Mouse (Mus musculus) heart, embryonic 10.5 days (tissue): ENCODE measurements around the gene Cav3. TPM values are rescaled to one million over a fixed set of nuclear protein-coding genes. Genes with fewer than 3 reads are reported as not detected.
A peak's percentile ranks its signal among the peaks of the same experiment; 100 is the strongest.

Experiments used
- DNase-seq: peaks from one replicate; pipeline ENCODE4 v3.0.0-alpha.2; 2017; ENCODE audit warnings: low spot score
- H3K27ac ChIP-seq: fragments of 300-500 bp; sonication (generic); 2 replicates; pipeline ENCODE4 v1.5.1; 2016; ENCODE audit warnings: mild to moderate bottlenecking
- H3K27me3 ChIP-seq: fragments of 300-500 bp; sonication (generic); 2 replicates; pipeline ENCODE4 v1.6.1; 2016; ENCODE audit warnings: mild to moderate bottlenecking; ENCODE audit not compliant: poor library complexity, insufficient read depth, severe bottlenecking
- H3K36me3 ChIP-seq: fragments of 300-500 bp; sonication (generic); 2 replicates; pipeline ENCODE4 v1.6.1; 2016; ENCODE audit warnings: mild to moderate bottlenecking, moderate library complexity
- H3K4me1 ChIP-seq: fragments of 300-500 bp; sonication (generic); 2 replicates; pipeline ENCODE4 v1.6.1; 2016; ENCODE audit warnings: mild to moderate bottlenecking
- H3K4me3 ChIP-seq: fragments of 300-500 bp; sonication (generic); 2 replicates; pipeline ENCODE4 v1.5.1; 2016; ENCODE audit warnings: mild to moderate bottlenecking, moderate library complexity
- H3K9me3 ChIP-seq: fragments of 300-500 bp; sonication (generic); 2 replicates; pipeline ENCODE4 v1.6.1; 2016; ENCODE audit warnings: mild to moderate bottlenecking, moderate library complexity
- WGBS: fragments of 180-500 bp; shearing (Covaris S2); methylation state at CpG from one replicate; pipeline ENCODE4 v1.1.7; 2016; 5-methylcytosine and 5-hydroxymethylcytosine counted together
- polyA plus RNA-seq: library from polyadenylated mRNA; unstranded; fragments of >200 nt; fragmentation: Nextera tagmentation; extraction: Ambion mirVana; gene quantifications from 2 replicates; pipeline ENCODE4 v1.2.1, GENCODE M21; 2016

Gene Cav3
- 27.8 and 64.0 TPM in 2 replicates for polyA plus RNA-seq

DNA sequence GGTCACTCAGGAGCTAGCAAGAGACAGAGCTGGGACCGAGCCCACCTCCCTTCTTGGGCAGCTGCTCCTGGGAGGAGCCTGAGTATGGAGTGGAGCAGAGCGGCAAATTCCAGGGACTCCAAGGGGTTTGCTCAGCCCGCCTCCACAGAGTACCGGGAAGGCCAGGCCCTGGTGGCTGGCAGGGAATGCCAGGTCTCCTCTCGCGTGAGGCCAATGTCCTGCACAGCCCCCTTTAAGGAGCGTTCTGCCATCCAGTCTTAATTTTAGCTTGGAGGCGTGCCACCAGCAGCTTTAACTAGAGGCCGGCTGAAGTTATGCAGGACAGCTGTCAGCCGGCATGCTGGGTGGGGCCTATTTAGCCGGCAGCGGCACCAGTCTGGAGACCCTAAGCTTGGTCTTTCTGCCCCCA, at the start of gene Cav3:
TSS of gene Cav3 (plus strand) at position 165 of the 409 bp plus-strand sequence.
- DNase-seq: peak; percentile 89

DNA sequence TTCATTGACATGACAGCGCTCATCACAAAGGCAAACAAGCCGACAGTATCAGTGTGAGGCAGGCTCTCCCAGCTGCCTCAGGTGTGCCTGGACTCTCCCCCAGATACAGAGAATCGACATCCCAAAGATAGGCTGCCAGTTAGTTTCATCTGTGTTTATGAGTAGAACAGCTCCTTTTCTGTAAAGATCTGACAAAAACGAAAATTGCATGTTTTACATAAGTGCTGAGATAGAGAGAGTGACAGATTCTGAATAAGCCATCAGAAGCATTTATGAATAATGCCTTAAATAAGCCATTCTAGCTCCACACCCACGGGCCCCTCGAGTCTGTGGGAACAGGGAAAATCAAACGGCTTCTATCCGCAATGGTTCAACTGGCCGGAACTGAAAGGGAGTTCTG, 40.0 kb upstream of the Cav3 start:
- no peaks in the 10 kb centered on the region for H3K27me3 ChIP-seq
- no peak for DNase-seq
- 82% methylated on average over 9 of the region's 9 CpGs for WGBS

More for the DNA sequence above, at the start of gene Cav3:
- H3K4me3 ChIP-seq: peak within 1 kb of the TSS; percentile 41
- H3K36me3 ChIP-seq: no peaks in the 10 kb centered on the region
- 36% methylated on average over 12 of the region's 12 CpGs for WGBS
- no peaks in the 10 kb centered on the region for H3K9me3 ChIP-seq
- H3K4me1 ChIP-seq: peaks cover 36% of the 10 kb centered on the region
- no peaks in the 10 kb centered on the region for H3K27me3 ChIP-seq
- H3K27ac ChIP-seq: peak within 1 kb of the TSS; percentile 85

DNA sequence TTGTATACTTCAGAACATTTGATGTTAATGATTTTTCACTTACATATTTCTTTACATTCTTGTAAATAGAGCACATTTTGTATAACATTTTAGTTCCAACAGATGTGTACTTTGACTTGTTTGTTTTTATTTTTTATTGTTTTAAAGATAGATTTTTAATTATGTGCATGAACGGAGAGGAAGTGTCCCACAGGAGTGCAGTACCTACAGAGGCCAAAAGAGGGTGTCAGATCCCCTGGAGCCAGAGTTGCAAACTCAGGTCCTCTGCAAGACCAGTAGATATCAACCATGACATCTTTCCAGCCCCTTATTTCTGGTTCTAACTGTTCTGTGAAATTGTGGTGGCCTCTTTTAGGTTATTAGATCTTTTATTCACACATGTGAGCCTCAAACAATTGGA, 38.4 kb upstream of the Cav3 start:
- no peaks in the 10 kb centered on the region for H3K36me3 ChIP-seq
- no peaks in the 10 kb centered on the region for H3K4me1 ChIP-seq
- no peak overlapping the region for H3K4me3 ChIP-seq
- no peaks in the 10 kb centered on the region for H3K27me3 ChIP-seq
- no peak for DNase-seq
- no peak overlapping the region for H3K27ac ChIP-seq
- no peaks in the 10 kb centered on the region for H3K9me3 ChIP-seq
- 98% methylated on average over 1 of the region's 1 CpGs for WGBS

More for the DNA sequence above, 40.0 kb upstream of the Cav3 start:
- Histone ChIP-seq H3K4me1 (no peaks in the 10 kb centered on the region), H3K36me3 (no peaks in the 10 kb centered on the region), H3K27ac (no peak overlapping the region), H3K4me3 (no peak overlapping the region), H3K9me3 (no peaks in the 10 kb centered on the region)

DNA sequence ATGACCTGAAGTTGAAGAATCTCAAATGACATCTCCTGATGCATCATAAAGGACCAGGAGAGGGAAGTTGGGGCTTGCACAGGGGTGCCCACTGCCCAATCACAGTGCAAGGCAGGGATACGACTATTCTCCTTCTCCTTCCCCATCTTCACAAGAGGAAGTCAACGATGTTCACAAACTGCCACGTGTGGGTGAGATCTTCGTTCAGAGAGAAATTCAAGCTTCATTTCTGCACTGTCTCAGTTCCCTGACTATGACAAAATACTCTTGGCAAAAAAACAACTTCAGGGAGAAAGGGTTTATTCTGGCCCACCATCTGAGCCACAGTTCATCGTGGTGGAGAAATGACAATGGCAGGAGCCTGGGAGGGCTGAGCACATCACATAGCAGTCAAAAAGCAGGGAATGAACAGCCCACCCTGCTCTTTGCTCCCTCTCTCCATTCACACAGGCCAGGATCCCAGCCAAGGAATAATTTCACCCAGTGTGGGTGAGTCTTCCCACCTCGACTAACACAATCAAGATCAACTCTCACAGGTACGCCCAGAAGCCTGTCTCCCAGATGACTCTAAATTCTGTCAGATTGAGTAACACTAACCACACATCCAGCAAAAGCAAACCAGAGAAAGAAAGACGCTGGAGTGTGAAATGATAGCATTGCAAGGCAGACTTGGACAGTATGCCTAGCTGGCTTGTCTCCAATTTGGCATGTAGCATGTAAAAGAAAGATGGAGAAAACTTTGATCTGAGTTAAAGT, 35.4 kb upstream of the Cav3 start:
- Histone ChIP-seq H3K36me3 (no peaks in the 10 kb centered on the region), H3K27ac (no peak overlapping the region), H3K4me1 (no peaks in the 10 kb centered on the region), H3K27me3 (no peaks in the 10 kb centered on the region), H3K4me3 (no peak overlapping the region), H3K9me3 (no peaks in the 10 kb centered on the region)
- DNase-seq: no peak
- 81% methylated on average over 8 of the region's 8 CpGs for WGBS

DNA sequence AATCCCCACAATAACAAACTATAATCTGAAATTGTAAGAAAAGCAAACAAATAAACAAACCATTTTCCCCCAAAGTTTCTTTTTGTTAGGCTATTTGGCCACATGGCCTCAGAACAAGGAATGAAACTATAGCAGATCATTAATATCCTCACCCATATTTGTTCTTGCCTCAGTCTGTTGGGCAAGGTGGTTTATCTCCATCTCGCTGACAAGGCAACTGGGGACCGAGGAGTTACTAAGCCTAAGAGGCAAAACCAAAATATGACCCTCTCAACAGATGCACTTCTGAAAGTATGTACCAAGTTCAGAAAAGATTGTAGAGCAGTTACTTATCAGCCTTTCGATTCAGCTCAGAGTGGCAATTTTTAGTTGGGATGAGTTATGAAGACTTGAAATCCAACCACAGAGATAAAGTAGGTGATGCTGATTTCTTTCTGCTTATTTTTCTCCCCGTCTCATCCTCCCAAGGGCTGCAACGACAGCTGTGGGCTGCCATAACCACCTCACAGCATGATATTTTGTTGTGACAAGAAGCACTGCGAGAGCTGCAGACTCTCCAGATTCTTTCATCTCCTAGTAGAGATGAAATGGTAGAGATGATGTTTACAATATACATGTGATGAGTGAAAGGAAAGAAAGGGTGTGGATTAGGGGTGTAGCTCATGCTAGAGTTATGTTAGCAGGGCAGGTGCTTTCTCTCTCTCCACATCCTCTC, 33.1 kb upstream of the Cav3 start:
- no peaks in the 10 kb centered on the region for H3K27me3 ChIP-seq
- no peaks in the 10 kb centered on the region for H3K9me3 ChIP-seq
- 70% methylated on average over 6 of the region's 6 CpGs for WGBS
- H3K27ac ChIP-seq: no peak overlapping the region
- no peaks in the 10 kb centered on the region for H3K4me1 ChIP-seq
- no peak overlapping the region for H3K4me3 ChIP-seq
- H3K36me3 ChIP-seq: no peaks in the 10 kb centered on the region
- no peak for DNase-seq

DNA sequence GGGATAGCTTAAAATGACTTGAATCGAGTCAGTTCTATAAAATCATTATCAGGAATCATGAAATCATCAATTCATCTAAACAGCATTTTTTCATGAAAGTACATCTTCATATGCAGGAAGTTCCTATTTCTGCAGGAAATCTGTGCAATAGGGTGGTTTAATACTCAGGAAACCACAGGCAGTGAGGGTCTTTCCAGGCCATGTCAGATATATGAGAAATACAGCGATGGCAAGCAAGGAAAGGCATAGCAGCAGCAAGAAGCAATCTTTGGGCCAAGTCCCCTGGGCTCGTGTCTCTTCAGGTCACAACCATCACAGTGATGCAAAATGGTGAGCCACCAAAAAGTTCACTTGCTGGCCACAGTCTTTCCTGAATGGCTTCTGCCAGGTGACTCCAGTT, 13.6 kb upstream of the Cav3 start:
- Histone ChIP-seq H3K27me3 (no peaks in the 10 kb centered on the region), H3K27ac (no peak overlapping the region), H3K4me3 (no peak overlapping the region), H3K4me1 (no peaks in the 10 kb centered on the region), H3K36me3 (no peaks in the 10 kb centered on the region), H3K9me3 (no peaks in the 10 kb centered on the region)
- DNase-seq: no peak
- 71% methylated on average over 3 of the region's 3 CpGs for WGBS

DNA sequence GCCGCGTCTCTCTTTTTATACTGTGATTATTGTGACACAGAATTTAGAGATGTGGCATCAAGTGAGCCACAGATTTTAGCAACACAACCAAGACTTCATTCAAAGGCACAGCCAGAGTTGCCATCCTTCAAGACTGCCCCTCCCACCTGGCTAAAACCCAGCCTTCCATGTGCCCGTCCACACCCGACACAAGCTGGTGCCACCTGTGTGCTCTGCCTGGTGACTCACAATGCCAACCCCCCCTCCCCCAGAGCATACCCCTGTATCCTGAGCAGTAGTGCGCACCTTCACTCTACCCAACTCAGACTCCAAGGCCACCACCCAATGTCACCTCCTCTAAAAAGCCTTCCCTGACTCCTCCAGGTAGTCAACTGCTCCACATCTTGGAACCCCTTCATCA, 2.2 kb downstream of the Cav3 start:
- Histone ChIP-seq H3K4me1 (peaks cover 42% of the 10 kb centered on the region), H3K27ac (no peak overlapping the region), H3K9me3 (no peaks in the 10 kb centered on the region), H3K4me3 (no peak overlapping the region), H3K27me3 (no peaks in the 10 kb centered on the region), H3K36me3 (no peaks in the 10 kb centered on the region)
- DNase-seq: no peak
- 96% methylated on average over 5 of the region's 5 CpGs for WGBS

DNA sequence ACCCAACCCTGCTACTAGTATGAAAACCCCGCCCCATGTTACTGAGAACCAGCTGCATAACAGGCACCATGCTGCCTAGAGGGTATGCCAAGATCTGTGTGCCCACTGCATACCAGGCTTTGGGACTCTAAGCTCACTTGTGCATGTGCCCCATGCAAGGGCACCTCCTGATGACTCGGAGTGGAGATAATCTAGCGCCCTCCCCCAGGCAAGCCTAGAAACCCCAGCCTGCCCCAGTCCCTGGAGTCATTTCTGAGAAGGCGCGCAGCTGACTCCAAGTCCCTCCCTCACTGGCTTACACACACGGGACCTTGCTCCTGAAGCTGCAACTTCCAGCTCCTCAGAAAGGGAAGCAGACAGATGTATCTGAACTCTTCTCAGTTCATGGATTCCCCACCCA, 4.0 kb downstream of the Cav3 start:
- peaks cover 42% of the 10 kb centered on the region for H3K4me1 ChIP-seq

DNA sequence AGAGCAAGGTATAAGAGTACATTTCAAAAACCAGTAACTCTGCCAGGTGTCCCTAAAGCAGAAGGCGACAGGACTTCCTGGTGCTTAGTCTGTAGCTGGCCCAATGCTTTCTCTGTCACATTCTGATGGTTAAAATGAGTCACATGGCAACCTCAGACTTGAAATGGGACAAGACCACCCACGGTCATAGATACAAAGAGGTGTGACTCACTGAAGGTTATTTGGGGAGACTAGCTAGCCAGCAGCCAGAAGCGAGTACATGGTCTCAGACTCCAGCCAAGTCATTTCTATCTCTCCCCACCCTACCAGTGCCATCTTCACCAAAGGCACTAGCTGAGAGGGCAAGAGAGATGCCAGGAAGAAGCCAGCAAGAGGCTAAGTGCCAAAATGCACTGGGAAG, 6.1 kb downstream of the Cav3 start:
- Histone ChIP-seq H3K4me1 (peaks cover 23% of the 10 kb centered on the region), H3K27me3 (no peaks in the 10 kb centered on the region), H3K9me3 (no peaks in the 10 kb centered on the region), H3K36me3 (peaks cover 7% of the 10 kb centered on the region; the same call in 1 of the 2 replicates), H3K27ac (no peak overlapping the region), H3K4me3 (no peak overlapping the region)
- DNase-seq: no peak
- 65% methylated on average over 3 of the region's 3 CpGs for WGBS

More for the DNA sequence above, 4.0 kb downstream of the Cav3 start:
- Histone ChIP-seq H3K27ac (peak overlapping the region; percentile 47; the same call in 1 of the 2 replicates), H3K4me3 (no peak overlapping the region), H3K36me3 (0 out of 2 replicates have a peak, but pooled peaks cover 7% of the 10 kb centered on the region), H3K27me3 (no peaks in the 10 kb centered on the region), H3K9me3 (no peaks in the 10 kb centered on the region)
- WGBS: 83% methylated on average over 6 of the region's 6 CpGs
- DNase-seq: no peak

DNA sequence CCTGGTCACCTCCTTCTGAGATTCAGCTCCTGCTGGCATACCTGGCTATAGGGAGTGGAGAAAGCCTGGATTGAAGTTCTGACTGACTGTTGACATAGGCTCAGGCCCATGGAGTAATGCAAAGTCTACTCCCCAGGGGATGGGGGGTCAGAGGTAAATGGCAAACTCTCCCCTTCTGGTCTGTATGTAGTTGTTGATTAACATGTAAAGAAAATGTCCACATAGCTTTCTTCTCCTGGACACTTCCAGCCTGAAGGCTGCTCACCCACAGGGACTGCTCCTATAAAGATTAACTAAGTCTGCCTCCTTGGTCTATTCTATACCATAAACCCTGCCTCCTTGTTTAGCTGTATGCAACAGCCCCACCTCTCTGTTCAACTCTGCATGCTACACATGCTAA, 6.7 kb downstream of the Cav3 start:
- Histone ChIP-seq H3K27ac (no peak overlapping the region), H3K4me3 (no peak overlapping the region), H3K9me3 (no peaks in the 10 kb centered on the region), H3K36me3 (peaks cover 7% of the 10 kb centered on the region; the same call in 1 of the 2 replicates), H3K4me1 (peaks cover 22% of the 10 kb centered on the region), H3K27me3 (no peaks in the 10 kb centered on the region)
- DNase-seq: no peak

DNA sequence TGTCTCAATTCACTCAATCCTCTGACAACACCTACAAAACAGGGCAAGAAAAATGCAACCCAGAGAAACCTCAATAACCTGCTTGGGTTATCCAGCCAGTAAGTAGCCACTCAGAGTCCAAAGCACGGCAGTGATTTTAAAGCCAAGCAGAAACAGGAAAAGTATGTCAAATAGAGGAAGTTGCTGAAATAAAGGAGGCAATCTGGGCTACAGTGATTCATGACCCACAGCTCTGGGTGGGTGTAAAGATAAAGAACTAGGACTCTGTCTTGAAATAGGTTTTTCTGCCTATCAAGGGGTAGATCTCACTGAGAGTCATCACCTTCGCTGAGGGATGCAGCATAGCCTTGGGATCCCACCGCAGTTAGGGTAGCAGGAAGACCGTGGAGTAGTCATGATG, 12.3 kb downstream of the Cav3 start:
- Histone ChIP-seq H3K27ac (no peak overlapping the region), H3K36me3 (peaks cover 13% of the 10 kb centered on the region; the same call in 1 of the 2 replicates), H3K4me1 (no peaks in the 10 kb centered on the region), H3K9me3 (no peaks in the 10 kb centered on the region), H3K27me3 (peaks cover 10% of the 10 kb centered on the region; the same call in 1 of the 2 replicates), H3K4me3 (no peak overlapping the region)
- no peak for DNase-seq
- WGBS: 80% methylated on average over 4 of the region's 4 CpGs

DNA sequence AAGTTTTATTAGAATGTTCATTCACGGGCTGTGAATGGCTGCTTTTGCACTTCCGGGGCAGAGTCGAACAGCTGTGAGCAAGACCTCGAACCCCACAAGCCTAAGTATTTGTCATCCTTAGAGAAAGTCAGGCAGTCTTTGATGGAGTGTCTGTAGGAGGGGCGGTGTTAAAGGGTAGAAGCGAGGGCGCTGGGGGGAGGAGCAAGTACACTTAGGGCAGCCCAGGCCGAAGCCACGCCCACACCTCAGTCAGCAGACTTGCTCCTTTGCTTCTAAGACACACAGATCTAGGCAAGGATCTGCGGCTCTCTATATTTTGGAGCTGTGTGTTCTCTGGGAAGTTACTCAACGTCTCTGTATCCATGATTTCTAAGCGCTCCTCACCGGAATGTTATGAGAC, 20.6 kb downstream of the Cav3 start:
- Histone ChIP-seq H3K36me3 (no peaks in the 10 kb centered on the region), H3K4me3 (no peak overlapping the region), H3K27me3 (peaks cover 46% of the 10 kb centered on the region), H3K4me1 (no peaks in the 10 kb centered on the region), H3K27ac (no peak overlapping the region), H3K9me3 (no peaks in the 10 kb centered on the region)
- no peak for DNase-seq
- 41% methylated on average over 13 of the region's 13 CpGs for WGBS

DNA sequence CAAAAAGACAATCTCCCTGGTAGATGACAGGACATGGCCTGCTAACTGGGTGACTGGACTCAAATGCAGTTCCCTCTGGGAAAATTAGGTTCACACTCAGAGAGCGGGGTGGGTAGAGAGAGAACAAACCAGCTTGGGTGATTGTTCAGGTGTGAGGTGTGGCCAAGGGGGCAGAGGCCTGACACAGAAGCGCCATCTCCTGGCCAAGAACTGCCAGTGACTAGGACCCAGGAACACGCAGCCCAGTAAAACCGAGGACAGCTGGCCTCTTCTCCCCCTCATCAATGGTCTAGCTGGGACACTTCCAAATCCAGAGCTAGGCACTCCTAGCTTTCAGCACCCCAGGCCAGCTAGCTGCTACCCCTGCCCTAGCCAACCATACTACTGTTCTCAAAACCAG, 25.0 kb downstream of the Cav3 start:
- no peaks in the 10 kb centered on the region for H3K9me3 ChIP-seq
- no peak overlapping the region for H3K27ac ChIP-seq
- DNase-seq: no peak
- peaks cover 6% of the 10 kb centered on the region for H3K4me1 ChIP-seq
- H3K4me3 ChIP-seq: no peak overlapping the region
- H3K27me3 ChIP-seq: peaks cover 79% of the 10 kb centered on the region
- H3K36me3 ChIP-seq: no peaks in the 10 kb centered on the region
- WGBS: 1% methylated on average over 4 of the region's 4 CpGs
